Mouse (Mus musculus): Measurements from ENCODE around the gene Nfia.
A peak's percentile ranks its signal among the peaks of the same experiment; 100 is the strongest.

The Nfia gene

DNA sequence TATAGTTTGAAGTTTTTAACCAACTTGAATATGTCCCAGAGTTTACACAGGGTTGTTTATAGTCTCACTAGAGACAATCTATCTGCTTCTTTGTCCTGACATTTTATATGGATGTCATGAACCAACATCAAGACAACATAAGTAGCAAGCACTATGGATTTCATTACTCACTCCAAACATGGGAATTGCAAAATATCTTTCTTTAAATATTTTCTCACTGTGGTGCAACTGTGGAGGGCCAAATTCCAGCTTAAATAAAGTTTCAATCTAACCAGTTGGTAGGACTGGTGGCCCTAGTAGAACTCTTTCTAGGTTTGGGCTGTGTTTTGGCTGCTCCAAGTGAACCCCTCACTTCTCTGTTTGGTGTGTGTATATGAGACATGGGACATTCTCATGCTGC, 43.5 kb downstream of the Nfia start:
- no peak for DNase-seq (ENCODE audit: low read depth, low spot score)

DNA sequence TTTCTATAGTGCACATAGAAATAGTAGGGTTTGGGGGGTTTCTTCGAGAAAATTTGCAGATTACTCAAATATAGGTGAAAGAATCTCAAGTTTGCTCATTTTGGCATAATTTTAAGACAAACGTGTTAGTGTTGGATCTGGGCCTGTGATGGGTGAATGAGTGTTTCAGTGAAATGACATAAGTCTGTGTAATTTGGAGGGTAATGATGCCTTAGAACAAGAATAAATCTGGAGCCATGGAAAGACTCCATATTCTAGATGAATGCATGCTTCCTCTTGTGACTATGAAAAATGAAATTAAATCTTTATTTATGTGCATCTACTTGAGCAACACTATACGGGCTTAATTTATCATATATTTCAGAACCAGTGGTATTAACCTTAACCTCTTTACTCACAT, 44.2 kb downstream of the Nfia start:
- no peak for DNase-seq (ENCODE audit: low read depth, low spot score)

DNA sequence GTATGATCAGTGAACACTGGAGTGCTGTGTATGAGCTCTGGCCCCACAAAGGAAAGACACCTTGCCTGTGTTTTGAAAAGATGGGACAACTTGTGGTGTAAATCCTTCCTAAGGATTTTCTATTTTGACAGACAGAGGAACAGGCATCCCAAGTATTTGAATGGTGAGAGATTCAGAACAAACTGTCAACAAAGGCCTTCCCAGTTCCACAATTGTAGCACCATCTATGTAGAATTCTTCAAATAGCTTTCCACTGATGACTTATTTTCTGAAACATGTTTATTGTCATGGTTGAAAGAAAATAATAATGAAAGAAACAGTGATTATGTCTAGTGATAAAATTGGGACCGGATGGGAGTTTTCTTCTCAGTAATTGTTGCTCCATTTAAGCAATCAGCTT, 45.2 kb downstream of the Nfia start:
- DNase-seq (ENCODE audit: low read depth, low spot score): no peak

GRCm38 (mm10) chr4:97818498-97818897, 46.0 kb downstream of the Nfia start:
- no peak for DNase-seq (ENCODE audit: low read depth, low spot score)

- no peak for DNase-seq (ENCODE audit: low read depth, low spot score)
Measured at GRCm38 (mm10) chr4:97819101-97819500, 46.6 kb downstream of the Nfia start.

GRCm38 (mm10) chr4:97820474-97821259, 48.1 kb downstream of the Nfia start:
- no peak for DNase-seq (ENCODE audit: low read depth, low spot score)

GRCm38 (mm10) chr4:97821556-97822251, 49.2 kb downstream of the Nfia start:
- DNase-seq (ENCODE audit: low read depth, low spot score): no peak

DNA sequence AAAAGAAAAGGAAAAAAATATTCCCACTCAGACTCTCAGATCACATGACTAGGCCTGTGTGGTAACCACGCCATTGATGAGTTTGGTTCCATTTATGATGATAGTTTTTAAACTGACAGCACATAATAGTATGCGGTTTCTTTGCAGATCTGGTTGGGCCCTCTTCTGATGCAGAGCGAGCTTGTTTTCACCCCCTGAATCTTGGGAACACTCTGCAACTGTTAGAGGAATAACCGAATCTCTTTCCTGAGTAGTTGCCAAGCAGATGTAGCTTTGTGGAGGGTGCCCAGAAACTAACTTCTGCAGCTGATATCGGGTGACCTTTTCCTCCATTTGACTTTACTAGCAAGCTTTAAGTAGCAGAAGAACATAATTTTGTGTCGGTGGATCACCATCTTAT, 51.0 kb downstream of the Nfia start:
- no peak for DNase-seq (ENCODE audit: low read depth, low spot score)

- no peak for DNase-seq (ENCODE audit: low read depth, low spot score)
Measured at GRCm38 (mm10) chr4:97824451-97824850, 51.9 kb downstream of the Nfia start.

- no peak for DNase-seq (ENCODE audit: low read depth, low spot score)
Measured at GRCm38 (mm10) chr4:97825432-97825831, 52.9 kb downstream of the Nfia start.

DNA sequence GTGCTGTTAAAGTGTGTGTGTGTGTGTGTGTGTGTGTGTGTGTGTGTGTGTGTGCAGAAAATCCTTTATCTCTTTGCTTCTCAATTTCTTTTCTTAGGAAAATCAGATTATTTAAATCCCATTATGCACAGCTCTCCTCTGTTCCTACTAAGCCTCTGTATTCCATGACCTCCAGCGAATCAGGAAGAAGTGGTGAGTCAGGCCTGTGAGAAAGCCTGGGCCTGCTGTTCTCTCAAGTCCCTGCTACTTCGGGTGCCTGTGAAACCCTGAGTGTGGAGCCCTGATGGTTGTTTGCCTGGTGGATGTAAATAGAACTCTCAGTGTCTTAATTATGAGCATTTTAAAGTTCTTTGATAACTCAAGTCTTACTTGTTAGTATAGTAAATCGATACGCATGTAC, 53.3 kb downstream of the Nfia start:
- peak; percentile 54 for DNase-seq (ENCODE audit: low read depth, low spot score)

DNA sequence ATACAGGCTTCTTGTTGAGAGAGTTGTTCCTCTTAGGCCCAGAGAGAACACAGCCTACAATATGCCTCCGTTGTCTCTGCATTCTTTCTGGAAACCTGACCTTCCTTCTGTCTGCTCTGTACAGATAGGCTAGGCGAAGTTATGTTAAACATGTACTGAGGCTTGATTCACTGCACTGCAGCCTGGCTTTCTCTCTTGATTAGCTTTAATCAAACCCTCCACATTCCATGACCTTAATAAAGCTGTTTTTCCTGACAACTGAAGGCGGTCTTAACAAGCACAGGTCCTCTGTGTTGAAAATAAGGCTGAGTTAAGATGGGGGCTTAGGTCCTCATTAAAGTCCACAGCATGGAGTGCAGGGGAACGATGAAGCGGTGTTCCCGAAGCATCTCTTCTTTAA, 54.6 kb downstream of the Nfia start:
- no peak for DNase-seq (ENCODE audit: low read depth, low spot score)

DNA sequence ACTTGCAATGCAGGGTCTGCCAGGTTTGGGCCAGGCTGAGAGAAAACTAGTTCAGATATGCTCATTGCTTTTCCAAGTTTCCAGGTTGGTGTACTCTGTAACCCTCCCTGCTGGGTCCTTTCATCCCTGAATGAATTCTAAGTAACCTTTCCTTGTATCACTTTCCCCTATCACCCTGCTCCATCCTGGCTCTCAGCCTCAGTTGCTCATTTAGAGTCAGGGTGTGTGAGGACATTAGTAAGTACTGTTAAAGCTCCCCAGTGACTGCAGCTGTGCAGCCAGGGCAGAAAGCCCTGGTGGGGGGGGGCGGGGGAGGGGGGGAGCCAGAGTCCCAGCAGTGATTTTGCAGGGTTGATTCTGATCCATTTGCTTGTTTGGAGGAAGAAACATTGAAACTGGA, 56.0 kb downstream of the Nfia start:
- no peak for DNase-seq (ENCODE audit: low read depth, low spot score)

DNA sequence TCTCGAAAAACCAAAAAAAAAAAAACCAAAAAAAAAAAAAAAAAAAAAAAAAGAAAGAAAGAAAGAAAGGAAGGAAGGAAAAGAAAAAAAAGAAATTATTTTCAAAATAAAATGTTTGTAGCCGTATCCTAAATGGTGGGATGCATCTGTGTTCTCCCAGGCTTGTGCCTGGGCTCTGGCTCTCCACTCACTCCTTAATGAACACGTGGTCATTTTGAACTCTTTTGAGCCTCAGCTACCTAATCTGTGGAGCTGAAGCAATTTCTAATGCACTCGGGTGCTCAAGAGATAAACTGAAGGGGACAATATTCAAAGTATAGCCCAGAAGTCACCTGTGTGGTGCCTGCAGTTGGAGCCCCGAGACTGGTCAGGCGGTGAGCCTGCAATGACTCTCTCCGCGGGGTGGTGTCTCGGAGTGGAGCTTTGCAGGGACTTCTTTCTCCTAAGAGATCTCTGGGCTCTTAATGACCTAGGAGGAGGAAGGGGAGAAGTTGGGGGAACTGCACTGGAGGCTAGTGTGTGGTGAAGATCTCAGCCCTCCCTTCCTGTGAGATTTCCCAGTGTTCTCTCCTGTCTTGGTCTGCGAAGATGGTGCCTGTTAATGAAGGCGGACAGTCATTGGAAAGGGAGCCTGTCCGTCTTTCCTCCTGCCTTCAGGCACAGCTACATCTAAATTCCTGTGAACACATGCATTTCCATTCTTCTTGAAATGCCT, 57.0 kb downstream of the Nfia start:
- no peak for DNase-seq (ENCODE audit: low read depth, low spot score)

- no peak for DNase-seq (ENCODE audit: low read depth, low spot score)
Measured at GRCm38 (mm10) chr4:97830051-97830853, 57.7 kb downstream of the Nfia start.

- no peak for DNase-seq (ENCODE audit: low read depth, low spot score)
Measured at GRCm38 (mm10) chr4:97830935-97831608, 58.5 kb downstream of the Nfia start.

- no peak for DNase-seq (ENCODE audit: low read depth, low spot score)
Measured at GRCm38 (mm10) chr4:97831611-97832278, 59.2 kb downstream of the Nfia start.

- DNase-seq (ENCODE audit: low read depth, low spot score): no peak
Measured at GRCm38 (mm10) chr4:97832279-97832640, 59.7 kb downstream of the Nfia start.

- no peak for DNase-seq (ENCODE audit: low read depth, low spot score)
Measured at GRCm38 (mm10) chr4:97836812-97837211, 64.3 kb downstream of the Nfia start.

GRCm38 (mm10) chr4:97837724-97838123, 65.2 kb downstream of the Nfia start:
- no peak for DNase-seq (ENCODE audit: low read depth, low spot score)

DNA sequence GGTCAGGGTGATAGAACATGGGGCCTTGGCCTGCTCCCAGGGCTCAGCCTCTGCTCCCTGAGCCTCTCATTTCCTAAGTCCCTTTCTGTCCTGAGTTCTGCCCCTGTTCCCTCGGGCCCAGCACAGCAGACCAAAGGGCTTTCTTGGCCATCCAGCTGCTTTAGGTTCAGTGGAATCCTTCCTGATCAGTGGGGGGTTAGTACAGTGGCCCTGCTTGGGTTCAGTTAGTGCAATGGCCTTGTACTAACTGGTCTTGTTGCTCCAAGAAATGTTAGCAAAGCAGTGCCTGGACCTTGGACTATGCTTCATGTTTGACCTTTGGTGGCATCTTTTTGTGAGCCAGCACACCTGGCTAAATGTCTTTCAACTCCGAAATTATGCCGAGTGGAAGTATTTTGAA, 66.1 kb downstream of the Nfia start:
- DNase-seq (ENCODE audit: low read depth, low spot score): no peak

Measured in retina, postnatal 7 days (tissue).